Mouse (Mus musculus) hindbrain, embryonic 15.5 days (tissue): ENCODE data around the gene Thoc3. TPM values are rescaled to one million over a fixed set of nuclear protein-coding genes. Genes with fewer than 3 reads are reported as not detected.
"Not testable (repeated sequence)": the region's sequence is repeated elsewhere in the genome, so short reads cannot be mapped to it uniquely, and the experiment has no call there.

Experiments used
- ATAC-seq: fragments of 200-750 bp; cut with Nextera tagmentation; 2 replicates; pipeline ENCODE4 v1.8.0; 2017; ENCODE audit warnings: low read depth, moderate number of reproducible peaks, moderate TSS enrichment; ENCODE audit not compliant: low FRiP score
- H3K27ac ChIP-seq: fragments of 300-500 bp; sonication (generic); replicated peaks from 2 replicates; pipeline ENCODE4 v1.5.1; 2015; ENCODE audit warnings: mild to moderate bottlenecking, inconsistent platforms
- H3K27me3 ChIP-seq: fragments of 300-500 bp; sonication (generic); 2 replicates; pipeline ENCODE4 v1.6.1; 2015; ENCODE audit warnings: control low read depth, inconsistent platforms
- H3K36me3 ChIP-seq: fragments of 300-500 bp; sonication (generic); 2 replicates; pipeline ENCODE4 v1.6.1; 2015; ENCODE audit warnings: control low read depth, inconsistent platforms
- H3K4me1 ChIP-seq: fragments of 300-500 bp; sonication (generic); replicated peaks from 2 replicates; pipeline ENCODE4 v1.6.1; 2015; ENCODE audit warnings: control low read depth, inconsistent platforms
- H3K4me2 ChIP-seq: fragments of 300-500 bp; sonication (generic); 2 replicates; pipeline ENCODE4 v1.6.1; 2015; ENCODE audit warnings: moderate library complexity, mild to moderate bottlenecking, inconsistent platforms
- H3K4me3 ChIP-seq: fragments of 300-500 bp; sonication (generic); 2 replicates; pipeline ENCODE4 v1.5.1; 2015; ENCODE audit warnings: mild to moderate bottlenecking, inconsistent platforms
- H3K9ac ChIP-seq: fragments of 300-500 bp; sonication (generic); 2 replicates; pipeline ENCODE4 v1.6.1; 2015; ENCODE audit warnings: inconsistent platforms
- H3K9me3 ChIP-seq: fragments of 300-500 bp; sonication (generic); 2 replicates; pipeline ENCODE4 v1.6.1; 2016; ENCODE audit warnings: control low read depth, inconsistent platforms
- WGBS: fragments of 180-500 bp; shearing (Covaris S2); methylation state at CpG from one replicate; pipeline ENCODE4 v1.1.7; 2015; 5-methylcytosine and 5-hydroxymethylcytosine counted together
- polyA plus RNA-seq: library from polyadenylated mRNA; unstranded; fragments of >200 nt; fragmentation: Nextera tagmentation; extraction: Ambion mirVana; gene quantifications from 2 replicates; pipeline ENCODE4 v1.2.1, GENCODE M21; 2015

The Thoc3 gene
- 97.1 and 102 TPM in 2 replicates for polyA plus RNA-seq

GRCm38 (mm10) chr13:54468098-54469011 lies at the start of gene Thoc3:
Gene Thoc3, minus strand, starts transcription at chr13:54468849.
- Histone ChIP-seq H3K4me3 (peak within 1 kb of the TSS; percentile 86), H3K4me2 (peak within 1 kb of the TSS; percentile 90), H3K27me3 (no peaks in the 10 kb centered on the region), H3K9me3 (peaks cover 6% of the 10 kb centered on the region; the same call in 1 of the 2 replicates), H3K36me3 (peaks cover 41% of the 10 kb centered on the region), H3K27ac (peak within 1 kb of the TSS; percentile 69), H3K4me1 (peaks cover 15% of the 10 kb centered on the region), H3K9ac (peak within 1 kb of the TSS; percentile 64)
- WGBS: under 1% methylated on average over 67 of the region's 67 CpGs
- ATAC-seq: peak; percentile 97

- ATAC-seq: no peak
- Histone ChIP-seq H3K27ac (no peak overlapping the region), H3K4me3 (no peak overlapping the region), H3K4me1 (peaks cover 20% of the 10 kb centered on the region), H3K36me3 (no peaks in the 10 kb centered on the region), H3K27me3 (no peaks in the 10 kb centered on the region), H3K9ac (no peak overlapping the region), H3K4me2 (no peak overlapping the region), H3K9me3 (no peaks in the 10 kb centered on the region)
- 88% methylated on average over 1 of the region's 1 CpGs for WGBS
Observed at GRCm38 (mm10) chr13:54505920-54506319, 37.3 kb upstream of the Thoc3 start.

GRCm38 (mm10) chr13:54504611-54505260 lies 36.1 kb upstream of the Thoc3 start:
- ATAC-seq: no peak
- 40% methylated on average over 7 of the region's 7 CpGs for WGBS
- no peaks in the 10 kb centered on the region for H3K9me3 ChIP-seq
- peaks cover 20% of the 10 kb centered on the region for H3K4me1 ChIP-seq
- peak overlapping the region; percentile 76 for H3K4me2 ChIP-seq
- peak overlapping the region; percentile 68 for H3K4me3 ChIP-seq
- H3K27me3 ChIP-seq: no peaks in the 10 kb centered on the region
- no peaks in the 10 kb centered on the region for H3K36me3 ChIP-seq
- H3K27ac ChIP-seq: peak overlapping the region; percentile 78
- H3K9ac ChIP-seq: peak overlapping the region; percentile 83

- Histone ChIP-seq H3K4me2 (peak within 1 kb of the TSS; percentile 76), H3K9me3 (no peaks in the 10 kb centered on the region), H3K36me3 (no peaks in the 10 kb centered on the region), H3K9ac (peak within 1 kb of the TSS; percentile 83), H3K4me3 (peak within 1 kb of the TSS; percentile 68), H3K27me3 (no peaks in the 10 kb centered on the region), H3K4me1 (peaks cover 20% of the 10 kb centered on the region), H3K27ac (peak within 1 kb of the TSS; percentile 78)
- WGBS: under 1% methylated on average over 99 of the region's 105 CpGs
- ATAC-seq: peak; percentile 92
Observed at GRCm38 (mm10) chr13:54503604-54504521, 35.2 kb upstream of the Thoc3 start, which contains the start of gene Simc1. Gene Simc1, plus strand, starts transcription at chr13:54503779.

- peaks cover 20% of the 10 kb centered on the region for H3K4me1 ChIP-seq
- 0% methylated on average over 14 of the region's 14 CpGs for WGBS
- peak; percentile 79 for ATAC-seq
Observed at GRCm38 (mm10) chr13:54503278-54503603, 34.6 kb upstream of the Thoc3 start.

GRCm38 (mm10) chr13:54501957-54502690 lies 33.5 kb upstream of the Thoc3 start:
- Histone ChIP-seq H3K27ac (no peak overlapping the region), H3K4me2 (no peak overlapping the region), H3K9ac (no peak overlapping the region), H3K27me3 (no peaks in the 10 kb centered on the region), H3K4me3 (no peak overlapping the region), H3K36me3 (no peaks in the 10 kb centered on the region), H3K9me3 (no peaks in the 10 kb centered on the region), H3K4me1 (peaks cover 20% of the 10 kb centered on the region)
- ATAC-seq: no peak
- WGBS: 63% methylated on average over 3 of the region's 3 CpGs

More at GRCm38 (mm10) chr13:54503278-54503603, 34.6 kb upstream of the Thoc3 start:
- Histone ChIP-seq H3K27me3 (no peaks in the 10 kb centered on the region), H3K4me3 (peak overlapping the region; percentile 68), H3K9ac (peak overlapping the region; percentile 83), H3K9me3 (no peaks in the 10 kb centered on the region), H3K36me3 (no peaks in the 10 kb centered on the region), H3K27ac (peak overlapping the region; percentile 78), H3K4me2 (peak overlapping the region; percentile 76)

GRCm38 (mm10) chr13:54501352-54501751 lies 32.7 kb upstream of the Thoc3 start:
- 82% methylated on average over 2 of the region's 2 CpGs for WGBS
- no peak overlapping the region for H3K27ac ChIP-seq
- no peak overlapping the region for H3K4me3 ChIP-seq
- H3K4me2 ChIP-seq: no peak overlapping the region
- H3K27me3 ChIP-seq: no peaks in the 10 kb centered on the region
- ATAC-seq: no peak
- H3K9ac ChIP-seq: no peak overlapping the region
- H3K9me3 ChIP-seq: no peaks in the 10 kb centered on the region
- H3K36me3 ChIP-seq: no peaks in the 10 kb centered on the region
- peaks cover 20% of the 10 kb centered on the region for H3K4me1 ChIP-seq

GRCm38 (mm10) chr13:54499551-54499950 lies 30.9 kb upstream of the Thoc3 start:
- WGBS: 94% methylated on average over 7 of the region's 7 CpGs

GRCm38 (mm10) chr13:54491381-54491780 lies 22.7 kb upstream of the Thoc3 start:
- 80% methylated on average over 6 of the region's 6 CpGs for WGBS
- no peak overlapping the region for H3K9ac ChIP-seq
- no peaks in the 10 kb centered on the region for H3K36me3 ChIP-seq
- no peak overlapping the region for H3K27ac ChIP-seq
- no peak for ATAC-seq
- H3K4me1 ChIP-seq: no peaks in the 10 kb centered on the region
- no peak overlapping the region for H3K4me3 ChIP-seq
- no peaks in the 10 kb centered on the region for H3K9me3 ChIP-seq
- H3K27me3 ChIP-seq: no peaks in the 10 kb centered on the region
- no peak overlapping the region for H3K4me2 ChIP-seq

More at GRCm38 (mm10) chr13:54499551-54499950, 30.9 kb upstream of the Thoc3 start:
- H3K9ac ChIP-seq, H3K36me3 ChIP-seq, H3K27me3 ChIP-seq, ATAC-seq, H3K27ac ChIP-seq, H3K4me2 ChIP-seq, H3K9me3 ChIP-seq, H3K4me3 ChIP-seq, H3K4me1 ChIP-seq: not testable (repeated sequence)

GRCm38 (mm10) chr13:54490411-54490810 lies 21.8 kb upstream of the Thoc3 start:
- Histone ChIP-seq H3K4me3 (no peak overlapping the region), H3K4me2 (no peak overlapping the region), H3K9me3 (no peaks in the 10 kb centered on the region), H3K27me3 (no peaks in the 10 kb centered on the region), H3K4me1 (no peaks in the 10 kb centered on the region), H3K9ac (no peak overlapping the region), H3K36me3 (no peaks in the 10 kb centered on the region), H3K27ac (no peak overlapping the region)
- 79% methylated on average over 5 of the region's 5 CpGs for WGBS
- no peak for ATAC-seq

GRCm38 (mm10) chr13:54481498-54481897 lies 12.8 kb upstream of the Thoc3 start:
- Histone ChIP-seq H3K27me3 (no peaks in the 10 kb centered on the region), H3K27ac (no peak overlapping the region), H3K9me3 (no peaks in the 10 kb centered on the region), H3K4me3 (no peak overlapping the region), H3K4me2 (no peak overlapping the region), H3K9ac (no peak overlapping the region), H3K36me3 (no peaks in the 10 kb centered on the region), H3K4me1 (no peaks in the 10 kb centered on the region)
- ATAC-seq: no peak
- WGBS: 85% methylated on average over 14 of the region's 14 CpGs
